Mouse (Mus musculus): Measurements from ENCODE around the gene Gm9780.
"Not testable (repeated sequence)": the region's sequence is repeated elsewhere in the genome, so short reads cannot be mapped to it uniquely, and the experiment has no call there.

DNA sequence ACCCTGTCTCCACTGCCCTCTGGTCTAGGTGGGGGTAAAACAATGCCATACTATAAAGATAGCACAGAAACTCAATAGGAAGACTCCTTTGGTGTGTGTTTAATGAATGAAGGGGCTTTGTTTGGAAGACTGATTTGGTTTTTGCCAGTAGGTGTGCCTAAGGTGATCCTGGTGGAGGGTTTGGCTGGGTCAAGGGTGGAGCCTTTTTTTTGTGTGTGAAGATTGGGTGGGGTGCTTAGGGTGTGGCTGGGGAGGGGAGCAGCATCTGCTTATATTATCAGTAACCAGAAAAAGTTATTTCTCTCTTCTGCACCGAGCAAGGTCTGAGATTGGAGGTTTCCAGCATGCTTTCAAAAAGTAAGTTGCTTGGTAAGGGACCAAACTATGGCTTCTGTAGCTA, 39.5 kb upstream of the Gm9780 start, which contains the start of gene Cphx3:
- TF ChIP-seq POLR2A (IDR thresholded peaks at IDR 0.05; ENCODE audit: control insufficient read depth, low read depth, low read length); CTCF (IDR thresholded peaks at IDR 0.05; ENCODE audit: control insufficient read depth, insufficient read depth, insufficient replicate concordance, low read depth, low read length): not testable (repeated sequence)

Data from testis, adult 2 months (tissue).